Mouse (Mus musculus) forebrain, embryonic 12.5 days (tissue): ENCODE results near the gene Lpo. TPM values are rescaled to one million over a fixed set of nuclear protein-coding genes. Genes with fewer than 3 reads are reported as not detected.
A peak's percentile ranks its signal among the peaks of the same experiment; 100 is the strongest.

Experiments used
- ATAC-seq: fragments of 200-750 bp; cut with Nextera tagmentation; 2 replicates; pipeline ENCODE4 v1.8.0; 2017; ENCODE audit warnings: moderate TSS enrichment; ENCODE audit not compliant: low FRiP score
- H3K27ac ChIP-seq: fragments of 300-500 bp; sonication (generic); 2 replicates; pipeline ENCODE4 v1.5.1; 2016; ENCODE audit warnings: mild to moderate bottlenecking
- H3K27me3 ChIP-seq: fragments of 300-500 bp; sonication (generic); 2 replicates; pipeline ENCODE4 v1.6.1; 2016; ENCODE audit warnings: mild to moderate bottlenecking
- H3K36me3 ChIP-seq: fragments of 300-500 bp; sonication (generic); replicated peaks from 2 replicates; pipeline ENCODE4 v1.6.1; 2016; ENCODE audit warnings: mild to moderate bottlenecking
- H3K4me1 ChIP-seq: fragments of 300-500 bp; sonication (generic); 2 replicates; pipeline ENCODE4 v1.6.1; 2016
- H3K4me2 ChIP-seq: fragments of 300-500 bp; sonication (generic); 2 replicates; pipeline ENCODE4 v1.6.1; 2016; ENCODE audit warnings: mild to moderate bottlenecking, moderate library complexity
- H3K4me3 ChIP-seq: fragments of 300-500 bp; sonication (generic); replicated peaks from 2 replicates; pipeline ENCODE4 v1.5.1; 2016; ENCODE audit warnings: mild to moderate bottlenecking
- H3K9ac ChIP-seq: fragments of 300-500 bp; sonication (generic); 2 replicates; pipeline ENCODE4 v1.6.1; 2016; ENCODE audit warnings: mild to moderate bottlenecking
- H3K9me3 ChIP-seq: fragments of 300-500 bp; sonication (generic); 2 replicates; pipeline ENCODE4 v1.6.1; 2016
- WGBS: fragments of 180-500 bp; shearing (Covaris S2); methylation state at CpG from one replicate; pipeline ENCODE4 v1.1.7; 2016; 5-methylcytosine and 5-hydroxymethylcytosine counted together
- polyA plus RNA-seq: library from polyadenylated mRNA; unstranded; fragments of >200 nt; fragmentation: Nextera tagmentation; extraction: Ambion mirVana; gene quantifications from 2 replicates; pipeline ENCODE4 v1.2.1, GENCODE M21; 2016

Lpo gene
- polyA plus RNA-seq, 1 experiment from 2014 or later = 0.33 TPM

- peak; percentile 67 for ATAC-seq
- peaks cover 4% of the 10 kb centered on the region; the same call in 1 of the 2 replicates for H3K36me3 ChIP-seq
- H3K9ac ChIP-seq = peak overlapping the region; percentile 82
- peak overlapping the region; percentile 67 for H3K4me3 ChIP-seq
- H3K4me2 ChIP-seq = peak overlapping the region; percentile 98
- peaks cover 55% of the 10 kb centered on the region for H3K27me3 ChIP-seq
- peak overlapping the region; percentile 71 for H3K27ac ChIP-seq
- WGBS = 1% methylated on average over 17 of the region's 17 CpGs
- H3K9me3 ChIP-seq = no peaks in the 10 kb centered on the region
- H3K4me1 ChIP-seq = peaks cover 59% of the 10 kb centered on the region
Observed at GRCm38 (mm10) chr11:87763511-87763987, 64.5 kb downstream of the Lpo start.

GRCm38 (mm10) chr11:87762702-87763385 is 65.2 kb downstream of the Lpo start:
- peaks cover 60% of the 10 kb centered on the region for H3K27me3 ChIP-seq
- H3K36me3 ChIP-seq = no peaks in the 10 kb centered on the region
- H3K4me2 ChIP-seq = peak overlapping the region; percentile 98
- H3K4me3 ChIP-seq = peak overlapping the region; percentile 67
- peaks cover 59% of the 10 kb centered on the region for H3K4me1 ChIP-seq
- H3K9me3 ChIP-seq = no peaks in the 10 kb centered on the region
- no peak for ATAC-seq
- H3K27ac ChIP-seq = peak overlapping the region; percentile 47
- H3K9ac ChIP-seq = peak overlapping the region; percentile 82
- WGBS = 41% methylated on average over 12 of the region's 12 CpGs

- H3K27me3 ChIP-seq = peaks cover 60% of the 10 kb centered on the region
- peak overlapping the region; percentile 67 for H3K4me3 ChIP-seq
- no peak for ATAC-seq
- no peaks in the 10 kb centered on the region for H3K36me3 ChIP-seq
- no peaks in the 10 kb centered on the region for H3K9me3 ChIP-seq
- H3K27ac ChIP-seq = 0 out of 2 replicates have a peak overlapping the region, but pooled peaks have one; percentile 47
- peak overlapping the region; percentile 98 for H3K4me2 ChIP-seq
- 79% methylated on average over 14 of the region's 14 CpGs for WGBS
- H3K4me1 ChIP-seq = peaks cover 59% of the 10 kb centered on the region
- H3K9ac ChIP-seq = peak overlapping the region; percentile 82
Observed at GRCm38 (mm10) chr11:87761806-87762701, 66.0 kb downstream of the Lpo start.

- 60% methylated on average over 11 of the region's 11 CpGs for WGBS
- Histone ChIP-seq H3K36me3 (no peaks in the 10 kb centered on the region), H3K4me1 (peaks cover 59% of the 10 kb centered on the region)
Observed at GRCm38 (mm10) chr11:87761181-87761721, 66.8 kb downstream of the Lpo start.

GRCm38 (mm10) chr11:87760301-87761081 is 67.6 kb downstream of the Lpo start, which contains the start of gene Tspoap1:
Gene Tspoap1 (plus strand): TSS chr11:87760541.
- H3K27ac ChIP-seq = peak within 1 kb of the TSS; percentile 63
- peak within 1 kb of the TSS; percentile 98 for H3K4me2 ChIP-seq
- peak within 1 kb of the TSS; percentile 67 for H3K4me3 ChIP-seq
- no peaks in the 10 kb centered on the region for H3K9me3 ChIP-seq
- H3K36me3 ChIP-seq = no peaks in the 10 kb centered on the region
- peak within 1 kb of the TSS; percentile 52 for H3K9ac ChIP-seq
- WGBS = 5% methylated on average over 23 of the region's 23 CpGs
- peaks cover 57% of the 10 kb centered on the region for H3K4me1 ChIP-seq
- peaks cover 52% of the 10 kb centered on the region for H3K27me3 ChIP-seq
- peak; percentile 81 for ATAC-seq

More at GRCm38 (mm10) chr11:87761181-87761721, 66.8 kb downstream of the Lpo start:
- no peak overlapping the region for H3K27ac ChIP-seq
- H3K4me2 ChIP-seq = peak overlapping the region; percentile 98
- no peak for ATAC-seq
- peak overlapping the region; percentile 52 for H3K9ac ChIP-seq
- peak overlapping the region; percentile 67 for H3K4me3 ChIP-seq
- peaks cover 59% of the 10 kb centered on the region for H3K27me3 ChIP-seq
- no peaks in the 10 kb centered on the region for H3K9me3 ChIP-seq

- H3K4me3 ChIP-seq = no peak overlapping the region
- no peak overlapping the region for H3K9ac ChIP-seq
- ATAC-seq = no peak
- peaks cover 48% of the 10 kb centered on the region for H3K4me1 ChIP-seq
- peak overlapping the region; percentile 63; the same call in 1 of the 2 replicates for H3K27ac ChIP-seq
- peak overlapping the region; percentile 98; the same call in 1 of the 2 replicates for H3K4me2 ChIP-seq
- 11% methylated on average over 3 of the region's 3 CpGs for WGBS
- H3K9me3 ChIP-seq = no peaks in the 10 kb centered on the region
- H3K36me3 ChIP-seq = no peaks in the 10 kb centered on the region
- H3K27me3 ChIP-seq = peaks cover 43% of the 10 kb centered on the region
Observed at GRCm38 (mm10) chr11:87759609-87760005, 68.5 kb downstream of the Lpo start.

GRCm38 (mm10) chr11:87758957-87759608 is 69.0 kb downstream of the Lpo start:
- H3K4me3 ChIP-seq = no peak overlapping the region
- no peak overlapping the region for H3K27ac ChIP-seq
- no peak overlapping the region for H3K9ac ChIP-seq
- H3K27me3 ChIP-seq = peaks cover 42% of the 10 kb centered on the region
- peaks cover 44% of the 10 kb centered on the region for H3K4me1 ChIP-seq
- no peaks in the 10 kb centered on the region for H3K9me3 ChIP-seq
- no peaks in the 10 kb centered on the region for H3K36me3 ChIP-seq
- whole genome bisulfite sequencing = 82% methylated on average over 4 of the region's 4 CpGs
- no peak for ATAC-seq
- no peak overlapping the region for H3K4me2 ChIP-seq

- no peak for ATAC-seq
- no peaks in the 10 kb centered on the region for H3K9me3 ChIP-seq
- H3K36me3 ChIP-seq = no peaks in the 10 kb centered on the region
- no peak overlapping the region for H3K4me2 ChIP-seq
- H3K27me3 ChIP-seq = peaks cover 39% of the 10 kb centered on the region
- H3K4me3 ChIP-seq = no peak overlapping the region
- H3K4me1 ChIP-seq = peaks cover 36% of the 10 kb centered on the region
- 83% methylated on average over 7 of the region's 7 CpGs for whole genome bisulfite sequencing
- no peak overlapping the region for H3K9ac ChIP-seq
- H3K27ac ChIP-seq = no peak overlapping the region
Observed at GRCm38 (mm10) chr11:87758161-87758911, 69.8 kb downstream of the Lpo start.

- no peak overlapping the region for H3K27ac ChIP-seq
- peaks cover 28% of the 10 kb centered on the region for H3K27me3 ChIP-seq
- 89% methylated on average over 25 of the region's 25 CpGs for WGBS
- no peak overlapping the region for H3K4me2 ChIP-seq
- ATAC-seq = no peak
- no peaks in the 10 kb centered on the region for H3K36me3 ChIP-seq
- no peak overlapping the region for H3K4me3 ChIP-seq
- H3K9ac ChIP-seq = no peak overlapping the region
- no peaks in the 10 kb centered on the region for H3K9me3 ChIP-seq
- peaks cover 26% of the 10 kb centered on the region for H3K4me1 ChIP-seq
Observed at GRCm38 (mm10) chr11:87757001-87757954, 70.8 kb downstream of the Lpo start.
